Mouse (Mus musculus) frontal cortex, postnatal 25 days (tissue): Measurements from ENCODE around the gene Ranbp1.

Experiments used
- DNase-seq, 2 experiments: peaks; one replicate each; pipeline ENCODE4 v3.0.0; 2022; ENCODE audit warnings: low spot score in 2 of 2

Ranbp1 gene

DNA sequence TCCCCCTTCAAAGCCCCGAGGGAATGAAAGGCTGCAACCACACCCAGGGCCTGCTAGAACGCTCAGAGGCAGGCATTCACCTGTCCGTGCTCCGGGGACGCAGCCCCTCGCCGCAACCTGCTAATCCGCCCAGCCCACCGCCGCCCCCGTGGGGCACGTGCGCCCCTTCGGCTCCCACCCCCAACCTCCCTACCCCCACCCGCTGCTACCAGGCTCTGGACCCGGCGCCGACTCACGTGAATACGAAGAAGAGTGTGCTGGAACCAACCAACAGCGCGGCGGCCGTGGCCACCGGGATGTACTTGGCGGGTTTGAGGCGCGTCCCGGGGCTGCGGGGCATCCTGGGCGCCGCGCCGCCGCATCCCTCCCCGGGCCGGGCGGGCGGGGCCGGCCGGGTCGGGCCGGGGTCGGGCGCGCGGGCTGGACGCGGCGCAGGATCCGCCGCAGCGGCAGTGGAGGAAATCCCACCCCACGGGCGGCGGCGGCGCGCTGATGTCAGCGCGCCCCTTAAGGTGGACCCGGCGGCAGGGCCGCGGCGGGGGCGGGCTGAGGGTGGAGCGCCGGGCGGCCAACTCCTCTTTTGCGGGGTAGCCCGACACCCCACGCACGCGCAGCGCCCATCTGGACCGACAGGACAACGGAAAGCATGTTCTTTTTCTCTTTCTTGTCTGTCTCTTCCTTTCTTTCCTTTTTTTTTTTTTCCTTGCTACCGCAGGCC, 13.7 kb downstream of the Ranbp1 start, which contains the start of gene Zdhhc8:
Zdhhc8 (minus strand) TSS at position 466 of the 718 bp plus-strand sequence.
- peak in 1 of 2 experiments; percentile 65 for DNase-seq

DNA sequence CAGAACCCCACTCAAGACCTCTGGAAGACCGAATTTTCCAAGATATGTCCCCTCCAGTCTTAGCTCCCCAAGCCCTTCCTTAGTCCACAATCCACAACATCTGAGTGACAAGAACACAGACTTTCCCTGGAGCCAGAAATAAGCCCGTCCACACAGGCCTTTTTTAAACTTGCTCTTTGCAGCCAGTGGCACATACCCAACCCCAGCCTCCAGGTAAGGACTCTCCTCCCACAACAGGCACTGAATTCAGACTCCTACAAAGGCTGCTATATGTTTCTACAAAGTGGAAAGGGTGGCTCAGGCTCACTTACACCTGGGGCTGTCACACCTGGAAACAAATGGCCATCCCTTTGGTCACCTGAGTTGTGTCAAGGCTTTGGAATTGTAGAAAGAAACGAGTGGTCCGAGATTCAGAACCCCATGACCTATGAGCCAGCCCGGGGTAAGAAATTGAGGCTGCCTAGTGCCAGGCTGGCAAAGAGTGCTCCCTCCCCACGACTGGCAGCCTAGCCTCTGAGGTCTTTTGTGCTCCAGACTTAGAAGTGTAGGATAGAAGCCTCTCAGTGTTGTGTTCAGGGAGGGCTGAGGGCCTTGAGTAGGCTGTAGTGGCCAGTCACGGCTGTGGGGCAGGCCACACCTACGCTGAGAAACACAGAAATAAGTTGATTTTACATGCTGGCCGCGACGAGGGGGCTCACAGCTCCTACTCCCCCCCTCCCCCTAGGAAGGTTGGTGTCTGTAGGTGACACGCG, 14.4 kb downstream of the Ranbp1 start:
- DNase-seq = no peak

DNA sequence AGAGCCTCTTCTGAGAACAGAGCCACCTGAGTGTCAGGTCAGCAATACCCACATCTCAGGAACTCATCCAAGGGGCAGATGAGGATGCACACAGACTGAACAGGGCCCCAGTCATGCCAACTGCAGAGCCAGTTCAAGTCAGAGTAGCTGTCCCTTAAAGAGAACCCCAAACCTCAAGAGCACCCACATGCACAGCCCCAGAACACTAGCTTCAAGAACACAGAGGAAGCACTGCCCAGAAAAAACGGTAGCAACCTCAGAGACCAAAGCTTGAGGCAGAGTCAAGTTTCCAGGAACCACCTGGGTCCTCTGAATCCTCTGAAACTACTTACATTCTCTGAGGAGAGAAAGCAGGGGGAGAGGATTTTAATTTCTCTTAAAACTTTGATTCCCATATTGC, 15.1 kb downstream of the Ranbp1 start:
- no peak for DNase-seq

DNA sequence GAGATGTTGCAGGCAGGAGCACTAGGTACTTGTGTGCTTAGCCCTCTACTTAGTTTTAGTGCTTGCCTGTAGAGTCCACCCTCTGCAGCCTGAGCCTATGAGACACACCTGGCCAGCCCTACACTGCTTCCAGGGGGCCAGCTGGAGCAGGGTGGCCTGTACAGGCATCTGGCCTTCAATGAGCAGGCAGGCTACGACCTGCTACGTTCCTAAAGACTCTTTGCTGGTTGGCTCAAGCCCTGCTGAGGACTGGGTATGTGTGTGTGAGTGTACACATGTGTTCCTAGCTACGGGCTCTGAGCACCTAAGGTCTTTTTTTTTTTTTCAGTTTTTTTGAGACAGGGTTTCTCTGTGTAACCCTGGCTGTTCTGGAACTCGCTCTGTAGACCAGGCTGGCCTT, 17.1 kb downstream of the Ranbp1 start:
- no peak for DNase-seq

DNA sequence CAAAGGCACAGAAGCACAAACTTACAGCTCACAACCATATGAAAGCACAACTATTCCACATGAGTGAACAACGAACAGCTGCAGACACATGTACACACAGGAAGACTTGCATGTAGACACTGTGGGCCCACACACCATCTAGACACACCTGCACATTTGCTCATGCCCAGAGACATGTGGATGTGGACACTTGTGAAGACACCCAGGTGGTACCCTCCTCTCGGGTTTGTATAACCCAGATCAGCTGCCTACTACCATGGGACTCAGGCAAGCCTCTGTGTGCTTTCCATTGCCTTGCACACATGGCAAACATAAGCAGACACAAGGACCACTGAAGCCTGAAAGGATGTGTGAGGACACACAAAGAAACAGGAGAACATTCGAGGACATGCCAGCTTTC, 17.5 kb downstream of the Ranbp1 start:
- no peak for DNase-seq

DNA sequence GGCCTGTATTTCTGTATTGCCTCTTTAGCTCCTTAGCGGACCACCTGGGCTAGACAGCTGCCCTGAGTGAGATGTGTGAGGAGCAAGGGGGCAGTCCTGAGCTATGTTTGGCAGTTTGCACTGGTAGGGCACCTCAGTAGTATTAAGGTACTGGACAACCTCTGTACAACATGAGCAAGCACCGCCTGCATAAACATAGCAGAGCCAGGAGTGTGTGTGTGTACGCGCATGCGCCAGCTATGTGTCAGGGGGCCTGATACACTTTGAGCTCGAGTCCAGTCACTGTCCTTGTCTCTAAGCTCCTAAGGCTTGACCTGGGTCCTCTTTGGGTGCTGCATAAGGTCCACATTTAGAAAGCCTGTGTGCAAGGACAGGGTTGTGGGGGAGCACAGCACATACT, 17.9 kb downstream of the Ranbp1 start:
- no peak for DNase-seq

DNA sequence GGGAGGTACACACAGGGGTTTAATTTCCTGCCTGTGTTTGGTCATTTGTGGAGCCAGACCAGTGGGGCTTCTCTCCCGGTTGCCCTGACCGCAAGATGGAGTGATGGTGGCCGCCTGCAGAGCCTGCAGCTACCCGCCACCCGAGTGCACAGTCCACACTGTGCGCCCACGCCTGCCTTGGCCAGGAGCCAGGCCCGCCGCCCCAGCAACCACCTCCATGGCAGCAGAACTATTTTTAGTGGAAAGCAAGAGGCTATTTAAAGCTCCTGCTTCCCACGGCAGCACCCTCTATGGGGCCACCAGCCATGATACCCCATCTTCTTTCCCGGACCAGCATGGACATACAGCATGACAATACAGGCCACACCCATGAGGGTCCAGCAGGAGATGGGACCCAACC, 18.9 kb downstream of the Ranbp1 start:
- peak; percentile 80 for DNase-seq

DNA sequence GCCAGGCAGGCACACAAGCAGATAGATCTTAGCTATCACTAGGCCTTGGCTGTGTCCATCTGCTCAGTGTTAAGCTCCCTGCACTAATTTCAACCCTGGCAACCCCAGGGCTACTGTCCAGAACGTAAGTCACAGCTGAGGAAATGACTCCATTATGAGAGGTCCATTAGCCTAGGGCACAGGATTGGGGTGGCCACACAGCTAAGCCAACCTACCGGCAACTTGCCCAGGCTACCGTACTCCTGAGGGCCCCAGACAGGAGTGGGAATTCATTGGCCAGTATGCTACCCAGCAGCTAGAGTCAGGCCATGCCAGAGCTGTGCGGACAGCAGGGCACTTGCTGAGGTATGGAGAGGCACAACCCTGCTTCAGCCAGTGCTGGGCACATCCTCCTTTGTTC, 19.7 kb downstream of the Ranbp1 start:
- DNase-seq = no peak

DNA sequence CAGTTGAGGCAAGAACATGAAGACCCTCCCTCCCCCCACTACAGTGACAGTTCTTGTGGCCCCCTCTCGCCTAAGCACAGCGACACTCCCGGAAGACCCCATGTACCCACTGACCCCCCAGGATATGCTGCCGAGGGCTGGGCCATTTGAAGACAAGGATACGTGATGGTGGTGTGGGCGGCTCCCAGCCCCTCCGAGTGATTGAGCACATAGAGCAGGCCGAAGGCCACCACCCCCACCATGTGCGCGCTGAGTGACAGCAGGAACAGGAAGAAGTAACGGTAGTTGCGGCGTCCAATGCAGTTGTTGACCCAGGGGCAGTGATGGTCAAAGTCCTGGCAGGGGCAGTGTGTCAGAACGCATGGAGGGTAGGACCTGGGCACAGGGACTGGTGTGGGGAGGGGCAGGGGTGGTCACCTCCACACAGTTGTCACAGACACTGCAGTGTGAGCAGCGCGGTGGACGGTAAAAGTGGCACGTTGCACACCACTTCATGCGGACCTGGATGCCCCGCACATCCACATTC, 20.6 kb downstream of the Ranbp1 start:
- no peak for DNase-seq

DNA sequence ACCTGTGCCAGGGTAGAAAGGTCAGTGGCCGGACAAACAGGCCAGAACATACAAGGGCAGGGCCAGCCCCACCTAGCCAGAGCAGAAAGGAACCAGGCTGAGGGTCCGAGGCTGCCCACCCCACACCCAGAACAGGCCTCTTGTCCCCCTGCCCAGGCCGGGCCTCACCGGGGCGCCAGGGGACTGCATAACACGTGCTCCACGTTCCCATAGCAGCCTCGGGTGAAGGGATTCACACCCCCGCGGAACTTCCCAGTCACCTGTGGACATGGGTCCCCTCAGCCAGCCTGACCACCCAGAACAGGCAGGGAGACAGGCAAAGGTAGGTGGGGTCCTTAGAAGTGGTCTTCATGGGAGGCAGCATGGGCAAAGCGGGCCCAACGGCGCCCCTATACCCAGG, 21.3 kb downstream of the Ranbp1 start:
- no peak for DNase-seq

DNA sequence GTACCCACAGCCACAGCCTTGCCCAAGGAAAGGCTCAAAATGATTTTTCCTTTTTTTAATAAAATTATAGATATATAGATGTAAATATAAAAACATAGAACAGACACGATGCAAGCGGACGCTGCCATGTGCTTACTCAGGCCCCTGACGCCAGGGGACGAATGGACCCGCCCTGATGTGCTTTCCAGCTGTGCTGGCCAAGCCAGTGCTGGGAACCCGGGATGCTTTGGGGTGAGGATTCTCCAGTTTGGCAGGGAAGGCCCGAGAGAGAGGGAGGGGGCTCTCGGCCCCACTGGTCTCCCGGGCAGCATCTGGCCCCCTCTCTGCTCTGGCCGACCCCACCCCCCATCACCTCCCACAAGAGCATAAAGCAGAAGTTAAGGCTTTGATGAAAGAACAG, 26.3 kb downstream of the Ranbp1 start:
- DNase-seq = no peak

DNA sequence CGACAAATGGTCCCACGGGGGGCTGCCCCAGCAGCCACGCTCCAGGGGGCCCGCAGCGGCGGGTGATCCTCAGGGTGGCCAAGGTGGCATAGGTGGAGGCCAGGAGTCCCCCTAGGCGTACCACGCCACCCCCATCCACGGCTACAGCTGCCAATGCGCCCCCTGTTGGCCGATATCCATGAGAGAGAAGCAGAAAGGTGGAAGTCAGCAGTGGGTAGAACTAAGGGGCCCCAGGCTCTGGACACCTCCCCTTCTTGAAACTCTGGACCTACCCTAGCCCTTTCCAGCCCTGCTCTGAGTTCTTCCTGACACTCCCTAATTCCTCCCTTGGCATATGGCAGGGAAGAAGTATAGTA, 27.0 kb downstream of the Ranbp1 start:
- DNase-seq = no peak

DNA sequence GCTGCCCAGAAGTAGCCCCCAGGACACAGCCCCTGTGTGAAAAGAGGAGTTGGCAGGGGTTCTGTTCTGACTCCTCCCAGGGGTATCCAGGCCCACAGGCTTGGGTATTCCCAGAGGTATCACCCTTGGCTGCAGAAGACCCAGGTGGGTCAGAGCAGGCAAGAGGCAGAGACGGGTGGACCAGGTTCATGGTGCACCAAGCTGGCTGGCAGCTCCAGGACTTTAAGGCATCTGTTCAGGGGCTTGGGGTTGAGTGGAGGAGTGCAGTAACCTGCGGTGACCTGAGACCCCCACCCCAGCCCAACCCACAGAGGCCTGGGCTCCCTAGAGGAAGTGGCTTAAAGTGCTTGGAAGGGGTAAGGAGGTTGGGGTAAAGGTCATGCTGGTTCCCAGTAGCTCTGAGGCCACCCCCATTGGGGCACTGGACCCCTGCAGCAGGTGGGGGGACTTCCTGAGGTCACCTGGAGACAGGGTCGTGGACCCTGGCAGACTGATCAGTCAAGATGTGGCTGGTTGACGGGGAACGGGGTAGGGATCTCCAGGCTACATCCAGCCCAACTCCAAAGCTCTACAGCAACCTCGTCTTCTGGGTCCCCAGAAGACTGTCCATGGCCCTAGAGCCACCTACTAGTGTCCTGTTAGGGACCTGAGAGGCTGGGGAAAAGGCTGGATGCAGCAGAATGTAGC, 27.5 kb downstream of the Ranbp1 start:
- DNase-seq = no peak

DNA sequence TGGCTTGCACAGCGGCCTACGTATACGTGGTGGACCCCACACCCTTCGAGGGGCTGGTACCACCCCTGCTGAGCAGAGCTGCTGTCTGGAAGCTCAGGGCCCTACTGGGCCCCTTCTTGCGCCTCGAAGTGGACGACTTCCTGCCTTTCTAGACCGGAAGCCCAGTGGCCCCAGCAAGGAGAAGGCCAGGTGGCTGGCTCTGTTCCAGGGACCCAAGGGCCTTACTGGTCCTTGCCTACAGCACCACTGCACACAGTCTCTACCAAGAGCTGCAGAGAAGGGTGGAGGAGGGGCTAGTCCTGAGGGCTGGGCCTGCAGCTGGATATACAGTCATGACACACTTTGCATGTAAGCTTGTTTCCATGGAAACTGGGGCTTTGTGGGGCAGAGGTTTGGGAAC, 28.5 kb downstream of the Ranbp1 start:
- no peak for DNase-seq

DNA sequence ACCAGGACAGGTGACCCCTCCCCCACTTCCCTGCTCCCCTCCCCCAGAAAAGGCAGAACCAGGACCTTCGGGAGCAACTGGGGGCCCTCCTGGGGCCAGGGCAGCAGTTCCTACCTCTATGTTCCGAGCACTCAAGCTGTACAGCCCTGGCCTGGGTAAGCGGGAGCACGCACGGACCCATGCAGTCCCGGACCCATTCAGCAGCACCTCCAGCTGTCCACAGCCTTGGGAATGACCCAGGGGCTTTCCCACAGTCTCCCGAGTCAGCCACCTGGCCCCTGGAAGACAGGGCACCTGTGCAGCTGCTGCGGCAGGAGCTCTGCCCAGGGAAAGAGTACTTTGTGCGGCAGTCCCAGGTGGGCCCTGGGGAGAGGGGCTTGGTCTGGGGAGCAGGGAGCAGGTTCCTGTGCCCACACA, 29.9 kb downstream of the Ranbp1 start:
- no peak for DNase-seq

DNA sequence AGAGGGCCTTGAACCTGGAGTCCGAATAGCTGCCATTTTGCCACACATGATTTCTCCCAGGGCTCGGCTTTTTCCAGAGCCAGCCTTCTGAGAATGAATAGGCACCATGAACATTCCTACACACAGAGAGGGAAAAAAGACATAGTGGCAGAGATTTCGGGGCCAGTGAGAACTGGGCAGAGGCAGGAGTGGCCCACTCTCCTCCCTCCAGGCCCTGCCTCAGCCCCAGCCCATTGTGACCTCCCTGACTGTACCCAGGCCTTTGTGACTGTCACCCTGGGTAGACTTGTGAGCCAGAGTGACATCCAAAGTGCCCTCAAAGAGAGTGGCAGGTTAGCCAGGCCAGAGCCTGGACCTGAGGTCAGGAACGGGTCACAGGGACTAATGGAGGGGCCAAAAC, 31.0 kb downstream of the Ranbp1 start, which contains the start of gene Ccdc188:
Ccdc188 (plus strand) TSS at position 301 of the 400 bp plus-strand sequence.
- DNase-seq = no peak

DNA sequence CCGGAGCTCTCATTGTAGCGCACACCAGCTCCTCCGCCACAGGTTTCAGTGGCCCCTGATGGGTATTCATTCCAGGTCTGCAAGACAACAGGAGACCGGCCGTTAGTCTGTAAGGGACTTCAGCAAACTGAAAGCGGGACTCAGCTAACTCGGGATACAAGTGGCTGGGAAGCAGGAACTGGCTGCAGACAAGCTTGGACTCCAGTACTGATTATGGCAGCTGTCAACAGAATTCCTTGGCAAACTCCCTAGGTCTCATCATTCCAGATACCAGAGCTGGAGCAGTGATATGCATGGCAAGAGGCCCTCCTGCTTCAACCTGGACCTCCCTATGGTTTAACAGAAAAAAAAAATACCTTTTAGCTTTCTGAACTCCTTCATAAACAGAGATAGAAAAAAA, 33.7 kb downstream of the Ranbp1 start:
- DNase-seq = no peak

DNA sequence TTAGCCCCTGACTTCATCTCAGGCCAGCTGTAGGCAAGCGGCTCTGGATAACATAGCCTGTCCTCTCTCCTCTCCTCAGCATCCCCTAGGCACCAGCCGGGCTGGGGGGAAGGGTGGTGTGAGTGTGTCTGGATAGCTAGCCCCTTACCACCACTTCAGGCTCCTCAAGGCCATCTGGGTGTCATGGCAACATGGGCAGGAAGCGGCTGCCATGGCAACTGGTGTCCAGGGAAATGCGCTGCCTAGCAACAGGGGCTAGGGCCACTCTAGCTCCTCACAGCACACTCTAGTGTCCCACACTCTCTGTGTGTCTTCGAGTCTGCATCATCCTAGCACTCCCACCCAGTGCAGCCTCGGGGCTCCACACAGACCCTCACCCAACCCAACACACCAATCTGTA, 34.8 kb downstream of the Ranbp1 start:
- DNase-seq = peak in 1 of 2 experiments; percentile 54

DNA sequence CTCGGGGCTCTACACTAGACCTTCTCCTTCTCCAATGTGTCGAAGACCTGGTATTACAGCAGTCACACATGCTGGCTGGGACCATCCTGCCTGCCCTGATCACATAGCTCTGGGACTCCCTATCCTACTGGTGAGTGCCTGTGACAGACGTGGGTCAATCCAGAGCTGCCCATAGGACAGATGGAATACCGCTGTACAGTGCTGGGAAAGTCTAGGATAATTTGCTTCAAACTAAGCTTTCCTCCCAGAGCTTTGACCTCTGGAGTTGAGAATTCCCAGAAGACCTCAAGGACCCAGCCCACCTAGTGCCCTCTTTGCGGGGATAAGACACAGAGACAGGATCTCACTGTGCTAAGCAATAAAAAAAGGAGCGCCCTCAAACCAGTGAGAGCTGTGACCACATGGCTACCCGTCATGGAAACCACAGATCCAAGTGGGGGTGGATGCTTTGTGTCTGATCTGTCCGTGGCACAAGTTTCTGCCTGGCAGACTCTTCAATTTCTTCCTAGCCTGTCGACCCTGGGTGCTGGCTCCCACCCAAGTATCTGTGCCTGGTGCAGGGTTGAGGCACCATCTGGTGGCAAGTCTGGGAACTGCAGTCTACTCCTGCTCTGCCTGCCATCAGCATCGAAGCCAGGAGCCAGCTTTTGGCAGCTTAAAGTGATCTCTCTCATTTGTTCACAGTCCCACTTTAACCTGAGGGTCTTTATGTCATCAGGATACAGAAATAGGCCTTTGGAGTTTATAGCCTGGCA, 36.9 kb downstream of the Ranbp1 start:
- peak; percentile 92 to 97 for DNase-seq

DNA sequence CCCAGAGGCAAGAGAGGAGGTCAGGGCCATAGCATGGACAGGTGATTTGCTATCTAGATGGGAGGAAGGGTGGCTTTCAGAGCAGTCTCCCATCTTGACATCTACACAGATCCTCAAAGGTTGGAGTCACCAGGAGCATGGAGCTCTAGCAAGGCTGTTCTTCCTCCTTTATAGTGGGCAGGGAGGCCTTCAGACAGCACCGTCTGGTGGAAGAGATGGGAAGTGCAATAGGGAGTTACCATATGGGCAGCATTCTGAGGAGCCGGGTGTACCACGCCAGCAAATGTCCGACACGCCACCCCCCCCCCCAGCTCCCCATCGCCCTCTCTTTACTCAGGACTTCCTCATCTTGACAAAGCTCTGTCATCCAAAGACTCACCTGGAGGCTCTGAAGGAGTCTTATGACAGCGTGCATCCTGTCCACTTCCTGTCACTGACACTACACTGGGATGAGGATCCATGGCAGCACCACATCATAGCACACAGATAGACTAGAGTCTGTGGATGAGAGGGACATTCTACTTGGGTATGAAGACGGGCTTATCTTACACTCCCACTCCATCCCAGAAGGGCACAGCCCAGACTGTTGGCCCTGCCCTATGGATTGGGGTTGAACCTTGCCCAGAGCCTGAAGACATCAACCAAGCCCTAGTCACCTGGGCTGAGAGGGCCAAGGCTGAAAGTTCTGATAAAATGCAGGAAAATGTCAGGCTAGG, 37.7 kb downstream of the Ranbp1 start:
- peak in 1 of 2 experiments; percentile 70 for DNase-seq
